Mouse (Mus musculus): Measurements from ENCODE around the gene St7. TPM values are rescaled to one million over a fixed set of nuclear protein-coding genes. Genes with fewer than 3 reads are reported as not detected.
A peak's percentile ranks its signal among the peaks of the same experiment; 100 is the strongest.

St7 gene
- total RNA-seq, 2 experiments from 2014 or later = 38.9 to 50.3 TPM

GRCm38 (mm10) chr6:17806569-17806968 is 113.8 kb downstream of the St7 start:
- no peak for DNase-seq (ENCODE audit: extremely low spot score in 1 of 2, low spot score in 1 of 2)

GRCm38 (mm10) chr6:17811063-17811462 is 118.3 kb downstream of the St7 start:
- DNase-seq (ENCODE audit: extremely low spot score in 1 of 2, low spot score in 1 of 2) = no peak

DNA sequence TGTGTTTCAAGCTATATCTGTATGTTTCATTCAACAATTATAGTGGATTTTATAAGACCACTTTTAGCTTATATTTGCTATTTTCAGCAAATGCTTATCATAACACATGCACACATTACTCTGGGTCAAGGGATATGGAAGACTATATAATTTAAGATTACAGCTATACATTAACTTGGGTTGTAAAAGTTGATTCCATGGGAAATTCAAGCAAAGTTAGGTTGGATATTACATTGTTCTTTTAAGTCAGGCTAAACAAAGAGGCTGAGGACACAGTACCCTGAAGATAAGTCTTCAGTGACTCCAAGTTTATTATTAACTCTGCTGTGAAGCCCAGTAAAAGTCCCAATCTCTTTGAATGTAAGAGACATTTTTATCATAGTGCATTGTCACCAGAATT is 118.8 kb downstream of the St7 start:
- no peak for DNase-seq (ENCODE audit: extremely low spot score in 1 of 2, low spot score in 1 of 2)

DNA sequence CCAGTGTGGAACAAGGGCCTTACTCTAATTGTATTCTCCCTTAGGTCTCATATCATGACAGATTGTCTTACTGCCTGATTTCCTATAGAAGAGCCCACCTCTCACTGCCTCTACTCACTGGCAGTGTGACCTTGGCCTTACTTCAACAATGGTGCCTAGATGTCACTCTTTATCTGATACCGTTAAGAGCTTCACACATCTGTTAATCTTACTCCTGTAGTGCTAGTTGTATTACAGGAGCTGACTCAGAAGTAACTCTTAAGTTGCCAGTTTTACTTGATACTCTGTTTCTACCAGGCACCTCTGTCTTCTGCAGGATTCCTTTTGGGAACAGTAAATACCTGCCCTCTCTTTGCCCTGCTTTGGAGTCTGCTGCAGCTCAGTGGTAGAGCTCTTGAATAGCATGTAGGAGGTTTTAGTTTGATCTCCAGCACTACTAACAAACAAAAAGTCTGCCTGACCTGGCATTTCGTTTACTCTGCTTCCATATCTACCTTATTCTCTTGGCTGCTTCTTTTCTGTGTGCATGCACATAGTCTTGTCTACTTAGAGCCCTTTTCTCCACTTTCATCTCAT is 121.4 kb downstream of the St7 start:
- no peak for DNase-seq (ENCODE audit: extremely low spot score in 1 of 2, low spot score in 1 of 2)

DNA sequence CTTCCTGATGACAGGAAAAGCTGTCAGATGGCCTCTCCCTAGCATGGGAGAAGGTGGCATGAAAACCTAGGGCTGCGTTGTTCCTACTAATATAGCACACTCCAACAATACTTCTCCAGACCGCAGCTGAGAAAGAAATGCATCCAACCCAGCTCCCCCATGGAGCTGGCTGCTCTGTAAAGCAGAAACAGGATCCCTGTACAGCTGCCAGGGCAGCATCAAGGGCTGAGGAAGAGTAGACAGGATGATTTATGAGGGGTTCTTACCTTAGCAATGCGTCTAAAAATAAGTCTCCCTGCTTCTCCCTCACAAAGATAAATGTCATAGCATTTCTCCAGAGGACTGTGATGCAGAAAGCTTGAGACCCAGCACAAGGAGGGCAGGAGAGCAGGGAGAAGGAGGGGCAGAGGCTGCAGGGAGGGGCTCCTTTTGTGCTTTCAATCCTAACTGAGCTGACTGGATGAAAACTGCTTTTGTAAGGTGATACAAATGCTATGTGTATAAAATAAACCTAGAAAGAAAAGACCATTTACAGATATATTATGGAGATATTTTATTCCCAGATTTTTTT is 124.2 kb downstream of the St7 start:
- no peak for DNase-seq (ENCODE audit: extremely low spot score in 1 of 2, low spot score in 1 of 2)

- no peak for DNase-seq (ENCODE audit: extremely low spot score in 1 of 2, low spot score in 1 of 2)
Observed at GRCm38 (mm10) chr6:17823614-17824013, 130.9 kb downstream of the St7 start.

DNA sequence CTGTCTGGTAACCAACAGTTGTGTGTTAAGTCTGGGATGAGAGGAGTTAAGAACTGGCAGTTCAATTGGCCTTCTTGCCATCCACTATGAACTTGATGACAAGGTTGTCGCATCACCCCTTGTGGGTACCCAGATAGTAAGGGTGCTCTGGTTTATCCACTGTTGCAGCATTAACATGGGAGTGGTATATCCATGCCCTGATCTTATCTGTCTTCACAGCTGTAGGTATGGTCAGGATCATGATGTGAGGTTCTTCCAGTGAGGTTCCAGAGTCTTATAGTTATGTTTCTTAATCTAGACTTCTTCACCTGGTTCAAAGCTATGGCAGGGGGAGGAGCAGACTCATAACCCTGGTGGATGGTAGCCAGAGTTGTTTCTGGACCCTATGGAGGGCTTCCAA is 132.0 kb downstream of the St7 start:
- no peak for DNase-seq (ENCODE audit: extremely low spot score in 1 of 2, low spot score in 1 of 2)

DNA sequence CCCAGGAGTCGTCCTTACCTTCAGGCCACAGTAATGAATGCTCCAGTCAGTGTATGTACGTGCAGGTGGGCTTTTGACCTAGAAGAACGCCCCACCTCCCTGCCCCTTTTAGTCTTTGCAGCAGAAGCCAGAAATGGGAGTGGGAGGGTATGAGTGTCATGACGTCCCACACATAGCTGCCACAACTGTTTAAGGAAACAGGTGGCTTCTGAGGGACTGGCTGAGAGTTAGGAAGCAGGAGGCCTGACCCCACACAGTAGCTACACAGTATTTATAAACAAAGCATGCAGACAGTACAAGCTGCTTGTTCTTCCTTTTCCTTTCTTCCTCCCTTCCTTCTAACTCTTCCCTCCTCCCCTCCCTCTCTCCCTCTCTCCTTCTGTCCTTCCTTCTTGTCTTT is 135.6 kb downstream of the St7 start:
- DNase-seq (ENCODE audit: extremely low spot score in 1 of 2, low spot score in 1 of 2) = no peak

DNA sequence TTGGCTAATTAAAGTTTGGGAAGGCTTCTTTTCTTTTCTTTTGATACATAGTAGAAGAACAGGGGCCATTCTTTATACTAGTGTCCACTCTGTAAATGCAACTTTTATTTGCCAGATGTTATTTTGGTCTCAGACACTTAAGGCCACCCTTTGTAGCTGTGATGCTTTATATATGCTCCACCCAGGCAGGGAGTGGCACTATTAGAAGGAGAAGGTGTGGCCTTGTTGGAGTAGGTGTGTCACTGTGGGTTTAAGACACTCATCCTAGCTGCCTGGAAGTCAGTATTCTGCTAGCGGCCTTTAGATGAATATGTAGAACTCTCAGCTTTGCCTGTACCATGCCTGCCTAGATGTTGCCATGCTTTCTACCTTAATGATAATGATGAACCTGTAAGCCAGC is 137.2 kb downstream of the St7 start:
- DNase-seq (ENCODE audit: extremely low spot score in 1 of 2, low spot score in 1 of 2) = no peak

GRCm38 (mm10) chr6:17834493-17834892 is 141.8 kb downstream of the St7 start:
- peak; percentile 52 to 88 for DNase-seq (ENCODE audit: extremely low spot score in 1 of 2, low spot score in 1 of 2)

GRCm38 (mm10) chr6:17835693-17836092 is 143.0 kb downstream of the St7 start:
- DNase-seq (ENCODE audit: extremely low spot score in 1 of 2, low spot score in 1 of 2) = no peak

GRCm38 (mm10) chr6:17837676-17838075 is 144.9 kb downstream of the St7 start:
- DNase-seq (ENCODE audit: extremely low spot score in 1 of 2, low spot score in 1 of 2) = no peak

DNA sequence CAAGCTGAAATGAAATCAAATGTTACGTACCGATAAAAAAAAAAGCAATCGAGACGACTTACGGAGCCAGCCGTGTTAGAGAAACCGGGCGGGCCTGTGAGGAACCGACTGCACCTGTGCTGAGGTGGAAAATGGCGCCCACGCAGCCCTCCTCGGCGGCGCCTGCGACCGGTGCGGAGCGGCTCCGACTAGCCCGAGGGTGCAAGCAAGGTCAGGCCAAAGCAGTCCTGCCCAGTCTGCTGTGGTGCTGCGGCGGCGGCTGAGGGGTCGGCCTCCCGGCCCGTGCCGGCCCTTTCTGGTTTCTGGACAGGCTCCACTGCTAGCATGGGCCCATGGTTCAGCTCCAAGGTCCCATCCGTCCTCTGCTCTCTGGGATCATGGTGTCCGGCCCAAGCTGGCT is 147.7 kb downstream of the St7 start:
- DNase-seq (ENCODE audit: extremely low spot score in 1 of 2, low spot score in 1 of 2) = no peak

DNA sequence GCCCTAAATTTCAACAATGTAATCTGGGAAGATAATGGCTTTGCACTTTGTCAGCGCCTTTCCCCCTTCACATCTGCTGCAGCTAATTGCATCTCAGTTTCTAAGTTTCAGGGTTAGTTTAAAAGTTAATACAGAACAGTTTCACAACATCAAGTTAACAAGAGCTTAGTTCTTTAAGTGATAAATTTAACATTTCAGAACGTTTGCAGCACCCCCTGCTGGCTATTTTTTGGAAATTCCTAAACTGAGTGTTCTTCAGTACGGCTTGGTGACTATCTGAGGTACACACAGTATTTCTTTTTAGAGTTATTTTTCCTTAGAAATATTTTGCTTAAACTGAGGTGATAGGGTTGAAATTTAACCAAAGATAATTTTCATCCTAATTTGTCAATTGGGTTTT is 150.0 kb downstream of the St7 start:
- DNase-seq (ENCODE audit: extremely low spot score in 1 of 2, low spot score in 1 of 2) = peak; percentile 31 to 73

- DNase-seq (ENCODE audit: extremely low spot score in 1 of 2, low spot score in 1 of 2) = no peak
Observed at GRCm38 (mm10) chr6:17851316-17851715, 158.6 kb downstream of the St7 start.

DNA sequence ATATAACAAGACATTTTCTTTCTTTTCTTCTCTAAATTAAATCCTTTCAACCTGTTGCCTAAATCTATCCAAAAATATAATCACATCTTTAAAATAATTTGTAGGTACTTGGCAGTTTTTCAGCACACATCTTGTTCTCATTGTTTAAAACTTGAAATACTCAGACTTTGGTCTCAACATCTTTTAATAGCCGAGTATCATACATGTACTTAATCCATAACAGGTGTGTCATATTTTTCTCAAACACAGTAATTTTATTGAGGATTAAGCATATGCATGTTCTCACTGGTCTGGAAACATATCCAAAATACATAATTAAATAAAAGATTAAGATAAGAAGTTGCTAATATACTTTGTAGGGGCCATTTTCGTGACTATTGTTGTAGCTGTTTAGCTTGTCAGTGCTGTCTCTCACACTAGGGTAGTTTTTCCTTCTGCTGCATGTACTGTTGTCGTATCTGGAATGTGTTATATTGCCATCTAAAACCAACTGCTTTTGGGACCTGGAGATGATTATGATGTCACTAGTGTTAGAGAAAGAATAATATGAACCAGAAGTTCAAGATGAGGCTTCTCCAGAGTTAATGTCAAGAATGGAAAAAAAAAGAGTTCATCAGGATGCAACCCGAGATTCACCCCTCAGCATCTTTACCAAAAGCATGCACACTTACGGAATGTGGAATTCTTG is 161.0 kb downstream of the St7 start:
- no peak for DNase-seq (ENCODE audit: extremely low spot score in 1 of 2, low spot score in 1 of 2)

GRCm38 (mm10) chr6:17855616-17856015 is 162.9 kb downstream of the St7 start:
- DNase-seq (ENCODE audit: extremely low spot score in 1 of 2, low spot score in 1 of 2) = no peak

DNA sequence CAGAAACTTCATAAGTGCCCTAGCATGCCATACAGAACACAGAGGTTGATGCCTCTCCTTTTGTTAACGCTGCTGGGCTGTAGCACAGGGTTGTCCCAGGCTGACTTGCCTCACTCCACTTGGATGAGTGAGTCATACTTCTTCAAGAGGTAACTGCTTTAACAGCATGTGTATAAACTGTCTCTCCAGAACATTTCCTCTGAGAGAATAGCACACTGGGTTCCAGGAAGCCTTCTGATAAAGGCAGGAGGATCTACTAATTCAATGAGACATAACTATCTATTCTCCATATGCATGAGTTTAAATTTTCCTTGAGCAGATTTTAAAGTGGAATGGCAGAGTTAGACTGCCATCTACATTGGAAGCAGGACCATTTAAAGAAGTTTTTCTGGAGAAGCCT is 166.8 kb downstream of the St7 start:
- no peak for DNase-seq (ENCODE audit: extremely low spot score in 1 of 2, low spot score in 1 of 2)

GRCm38 (mm10) chr6:17860463-17860862 is 167.7 kb downstream of the St7 start:
- no peak for DNase-seq (ENCODE audit: extremely low spot score in 1 of 2, low spot score in 1 of 2)

- no peak for DNase-seq (ENCODE audit: extremely low spot score in 1 of 2, low spot score in 1 of 2)
Observed at GRCm38 (mm10) chr6:17867796-17868195, 175.1 kb downstream of the St7 start.

GRCm38 (mm10) chr6:17871831-17872372 is 179.2 kb downstream of the St7 start:
- DNase-seq (ENCODE audit: extremely low spot score in 1 of 2, low spot score in 1 of 2) = no peak

DNA sequence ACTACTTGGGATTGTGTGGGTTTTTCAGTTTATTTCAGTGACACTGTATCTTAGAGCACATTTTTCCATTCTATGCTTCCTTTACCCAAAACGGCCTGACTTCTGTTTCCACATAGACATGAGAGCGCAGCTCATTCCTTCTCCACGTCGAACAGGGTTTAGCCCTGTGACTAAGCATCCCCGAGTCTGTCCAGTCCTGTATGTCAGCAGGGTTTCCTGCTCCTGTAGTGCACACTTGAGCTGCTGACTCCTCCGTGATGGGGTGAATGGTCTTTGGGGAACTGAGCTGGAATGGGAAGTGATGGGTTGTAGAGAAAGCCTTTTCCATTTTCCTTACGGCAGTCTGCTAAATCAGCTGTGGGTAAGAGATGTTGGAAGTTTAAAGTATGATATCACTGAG is 182.9 kb downstream of the St7 start:
- DNase-seq (ENCODE audit: extremely low spot score in 1 of 2, low spot score in 1 of 2) = no peak
